Mouse (Mus musculus) left cerebral cortex, adult 2 months (tissue): Measurements from ENCODE around the gene Pknox2. TPM values are rescaled to one million over a fixed set of nuclear protein-coding genes. Genes with fewer than 3 reads are reported as not detected.

Experiments used
- DNase-seq, 2 experiments: peaks; one replicate each; pipeline ENCODE4 v3.0.0; 2021 to 2022; ENCODE audit warnings: low spot score in 2 of 2, mixed read lengths in 1 of 2; ENCODE audit errors: extremely low spot score in 1 of 2
- H3K27ac ChIP-seq: fragments of 200-600 bp; 2 replicates; pipeline ENCODE4 v1.8.1; 2022
- H3K4me3 ChIP-seq: fragments of 200-600 bp; 2 replicates; pipeline ENCODE4 v1.8.1; 2022
- CTCF ChIP-seq: fragments of 200-600 bp; IDR thresholded peaks from 2 replicates; pipeline ENCODE4 v1.8.1; 2022; ENCODE audit warnings: antibody characterized with exemption, mild to moderate bottlenecking, moderate library complexity
- intact Hi-C: fragments of 180-260 bp; cut with DNase I; formaldehyde crosslinking; loops from one replicate; pipeline ENCODE4 v1.15.1; 2025
- total RNA-seq, 2 experiments: library from RNA; stranded (reverse); gene quantifications; 2 replicates each; pipeline ENCODE4 v1.2.3; 2021

The Pknox2 gene
- total RNA-seq, 2 experiments from 2014 or later = 79.1 to 84.5 TPM

GRCm38 (mm10) chr9:36948181-36948580, 199.0 kb downstream of the Pknox2 start:
- intact Hi-C loops = no loop called here
- no peak for TF ChIP-seq CTCF
- DNase-seq = no peak
- H3K4me3 ChIP-seq = no peak overlapping the region
- peak overlapping the region; percentile 94 for H3K27ac ChIP-seq

GRCm38 (mm10) chr9:36947056-36947694, 200.0 kb downstream of the Pknox2 start:
- intact Hi-C loops = no loop called here

GRCm38 (mm10) chr9:36944843-36945242, 202.4 kb downstream of the Pknox2 start:
- intact Hi-C loops = loop anchor here (1.0 to 2.0 kb wide), 3 partner anchors 40 to 109 kb away; no protein-coding TSS in a partner anchor
- peak; percentile 76 to 81 for DNase-seq
- Histone ChIP-seq H3K27ac (peak overlapping the region; percentile 89), H3K4me3 (no peak overlapping the region)
- no peak; the same call in 1 of the 2 replicates for TF ChIP-seq CTCF

More at GRCm38 (mm10) chr9:36947056-36947694, 200.0 kb downstream of the Pknox2 start:
- no peak for TF ChIP-seq CTCF
- no peak overlapping the region for H3K4me3 ChIP-seq
- DNase-seq = no peak
- H3K27ac ChIP-seq = peak overlapping the region; percentile 94

- Histone ChIP-seq H3K27ac (peak overlapping the region; percentile 89), H3K4me3 (no peak overlapping the region)
- no peak for DNase-seq
- intact Hi-C loops = no loop called here
- no peak for TF ChIP-seq CTCF
These were observed 204.6 kb downstream of the Pknox2 start for GRCm38 (mm10) chr9:36942561-36942960.

GRCm38 (mm10) chr9:36942131-36942530, 205.1 kb downstream of the Pknox2 start:
- intact Hi-C loops = no loop called here
- Histone ChIP-seq H3K27ac (peak overlapping the region; percentile 89), H3K4me3 (no peak overlapping the region)
- TF ChIP-seq CTCF = no peak
- DNase-seq = no peak

- intact Hi-C loops = no loop called here
- Histone ChIP-seq H3K27ac (peak overlapping the region; percentile 89), H3K4me3 (no peak overlapping the region)
- DNase-seq = no peak
- no peak; the same call in 1 of the 2 replicates for TF ChIP-seq CTCF
These were observed 205.6 kb downstream of the Pknox2 start for GRCm38 (mm10) chr9:36941565-36941964.

- H3K4me3 ChIP-seq = no peak overlapping the region
- no peak for TF ChIP-seq CTCF
- intact Hi-C loops = no loop called here
- DNase-seq = no peak
- H3K27ac ChIP-seq = peak overlapping the region; percentile 64
These were observed 208.6 kb downstream of the Pknox2 start for GRCm38 (mm10) chr9:36938601-36939078.

GRCm38 (mm10) chr9:36933813-36934493, 213.3 kb downstream of the Pknox2 start:
- H3K27ac ChIP-seq = peak overlapping the region; percentile 89
- peak; percentile 79 for TF ChIP-seq CTCF
- intact Hi-C loops = no loop called here
- peak; percentile 67 to 75 for DNase-seq
- H3K4me3 ChIP-seq = no peak overlapping the region

- intact Hi-C loops = no loop called here
- TF ChIP-seq CTCF = no peak
- Histone ChIP-seq H3K27ac (peak overlapping the region; percentile 25; the same call in 1 of the 2 replicates), H3K4me3 (no peak overlapping the region)
- DNase-seq = no peak
These were observed 214.0 kb downstream of the Pknox2 start for GRCm38 (mm10) chr9:36932950-36933812.

- DNase-seq = no peak
- TF ChIP-seq CTCF = no peak
- Histone ChIP-seq H3K4me3 (no peak overlapping the region), H3K27ac (no peak overlapping the region)
- intact Hi-C loops = no loop called here
These were observed 215.6 kb downstream of the Pknox2 start for GRCm38 (mm10) chr9:36931657-36932056.

GRCm38 (mm10) chr9:36923753-36924152, 223.5 kb downstream of the Pknox2 start:
- no peak overlapping the region for H3K27ac ChIP-seq
- DNase-seq = no peak
- TF ChIP-seq CTCF = no peak
- no peak overlapping the region for H3K4me3 ChIP-seq
- intact Hi-C loops = no loop called here
